Comparison of ENCODE assay signal across 29 mouse cellular contexts in the genomic region with DNA sequence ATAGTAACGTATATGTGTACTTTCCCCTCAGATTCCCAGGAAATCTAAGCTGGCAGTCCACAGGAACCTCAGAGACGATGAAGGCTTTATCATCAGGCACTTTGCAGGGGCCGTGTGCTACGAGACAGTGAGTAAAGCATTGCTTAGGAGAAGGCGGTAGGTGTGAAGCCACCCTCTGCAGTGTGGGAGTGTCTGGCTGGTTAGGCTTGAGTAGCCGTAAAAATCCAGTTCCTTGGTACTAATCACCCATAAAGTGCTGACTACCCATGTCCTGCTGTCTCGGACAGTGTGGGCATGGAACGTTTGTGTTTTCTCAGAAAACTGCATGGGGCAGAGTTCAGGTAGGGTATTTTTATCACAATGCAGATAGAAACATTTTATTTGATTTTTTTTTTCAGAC.
DNase-seq lines count a peak whose midpoint lies in the region; ATAC-seq and TF ChIP-seq lines count a peak whose summit lies in the region.
"Had no signal": no experiment of that assay in that cellular context is flagged by ENCODE, and none has a peak within 500 bp of the region (broad histone marks: within the 10 kb centered on the region; RNA-seq: fewer than 3 reads in every experiment).

No protein-coding gene starts in this region.

- no peaks in the 10 kb centered on the region for H3K9me3 ChIP-seq in kidney, embryonic 14.5 days (ENCODE audit: control insufficient read depth, low read length)
- H3K9me3 ChIP-seq: embryonic facial prominence, embryonic 13.5 days; forebrain, embryonic 13.5 days; heart, embryonic 13.5 days; hindbrain, embryonic 12.5 days; limb, embryonic 12.5 days; midbrain, embryonic 10.5 days had no signal

- H3K4me3 ChIP-seq in kidney, embryonic 14.5 days (ENCODE audit: low read length): no peak overlapping the region
- H3K4me3 ChIP-seq: embryonic facial prominence, embryonic 13.5 days; erythroblast, embryonic 14.5 days; forebrain, embryonic 13.5 days; heart, adult 2 months; heart, embryonic 13.5 days; hindbrain, embryonic 12.5 days; limb, embryonic 12.5 days; midbrain, embryonic 10.5 days; myocyte had no signal

- H3K36me3 ChIP-seq in kidney, embryonic 14.5 days (ENCODE audit: control insufficient read depth, insufficient read depth, low read length): peaks cover 3% of the 10 kb centered on the region; the same call in 1 of the 2 replicates
- H3K36me3 ChIP-seq: embryonic facial prominence, embryonic 13.5 days; hindbrain, embryonic 12.5 days; limb, embryonic 12.5 days; midbrain, embryonic 10.5 days had no signal

- intact Hi-C loops in left cerebral cortex, postnatal 14 days (cut with DNase I): no loop called here

- no peak overlapping the region for H3K4me2 ChIP-seq in kidney, embryonic 14.5 days (replicated peaks; ENCODE audit: low read depth, low read length)
- H3K4me2 ChIP-seq: embryonic facial prominence, embryonic 13.5 days; forebrain, embryonic 13.5 days; heart, embryonic 13.5 days; hindbrain, embryonic 12.5 days; limb, embryonic 12.5 days; liver, embryonic 11.5 days had no signal

- WGBS in kidney, embryonic 14.5 days: 28% methylated on average over 8 of the region's 8 CpGs

- CTCF ChIA-PET in Patski (lab: Charles Lee): no interaction called here

- in situ Hi-C loops in Patski (cut with MboI; ENCODE audit: low pct_unique_long_range_greater_than_20kb): no loop called here

- TF ChIP-seq CTCF in Patski (IDR thresholded peaks at IDR 0.05): no peak

- POLR2A ChIA-PET in Patski (lab: Charles Lee): no interaction called here

- no peak overlapping the region for H3K27ac ChIP-seq in kidney, embryonic 14.5 days (ENCODE audit: low read depth, low read length)
- H3K27ac ChIP-seq: embryonic facial prominence, embryonic 13.5 days; forebrain, embryonic 13.5 days; heart, adult 2 months; heart, embryonic 13.5 days; hindbrain, embryonic 12.5 days; limb, embryonic 12.5 days; midbrain, embryonic 10.5 days had no signal

- ATAC-seq in Patski: peak; percentile 62
- peak; percentile 90 for ATAC-seq in kidney, embryonic 14.5 days (ENCODE audit: low FRiP score, low TSS enrichment)
- ATAC-seq: forebrain, embryonic 13.5 days; liver, postnatal 0 days; lung, postnatal 0 days; midbrain, embryonic 16.5 days had no signal

- H3K27me3 ChIP-seq in Patski: no peaks in the 10 kb centered on the region
- no peaks in the 10 kb centered on the region for H3K27me3 ChIP-seq in kidney, embryonic 14.5 days (ENCODE audit: control insufficient read depth, insufficient read depth, low read length)
- H3K27me3 ChIP-seq: embryonic facial prominence, embryonic 13.5 days; heart, embryonic 13.5 days; hindbrain, embryonic 12.5 days; limb, embryonic 12.5 days had no signal

- DNase-seq in Patski (ENCODE audit: low read depth, low spot score) (no peak), MN1 (ENCODE audit: low spot score) (no peak)
- DNase-seq in brain, adult 2 months (ENCODE audit: low read depth, low spot score): peak; percentile 51
- peak; percentile 41 to 72 for DNase-seq in kidney, postnatal 25 days
- no peak for DNase-seq in ovary, postnatal 10 days (ENCODE audit: low spot score)
- no peak for DNase-seq in left cerebral cortex, postnatal 14 days (ENCODE audit: low spot score in 2 of 2)
- DNase-seq: adrenal gland, postnatal 10 days; cerebellum, adult 2 months; cerebellum, postnatal 36 days; embryo, embryonic 11 days; gastrocnemius, postnatal 36 days; heart, adult 2 months; heart, postnatal 14 days; layer of hippocampus, postnatal 36 days; liver, postnatal 0 days; right cerebral cortex, postnatal 4 days; thymus, postnatal 36 days had no signal

- H3K4me1 ChIP-seq in kidney, embryonic 14.5 days (ENCODE audit: control insufficient read depth, insufficient read depth, low read length): no peaks in the 10 kb centered on the region
- H3K4me1 ChIP-seq: embryonic facial prominence, embryonic 13.5 days; heart, embryonic 13.5 days; hindbrain, embryonic 12.5 days; limb, embryonic 12.5 days; midbrain, embryonic 10.5 days had no signal

- no peak overlapping the region for H3K9ac ChIP-seq in kidney, embryonic 14.5 days (ENCODE audit: low read depth, low read length)
- H3K9ac ChIP-seq: embryonic facial prominence, embryonic 13.5 days; forebrain, embryonic 13.5 days; heart, embryonic 13.5 days; hindbrain, embryonic 12.5 days; limb, embryonic 12.5 days; liver, postnatal 0 days had no signal

Comparison
In these comparisons a context has a peak if more than half of its experiments do, and no peak if none do; other contexts are left out.
1. DNase-seq: peak in brain, adult 2 months (single experiment) and kidney, postnatal 25 days (2 of 2); none in Patski (single experiment), MN1 (single experiment), ovary, postnatal 10 days (single experiment) and left cerebral cortex, postnatal 14 days (0 of 2).